Mouse (Mus musculus) forebrain, embryonic 13.5 days (tissue): ENCODE results near the gene Mdn1. TPM values are rescaled to one million over a fixed set of nuclear protein-coding genes. Genes with fewer than 3 reads are reported as not detected.

ENCODE experiments used
- ATAC-seq: fragments of 200-750 bp; cut with Nextera tagmentation; 2 replicates; pipeline ENCODE4 v1.8.0; 2017
- H3K27ac ChIP-seq: fragments of 300-500 bp; sonication (generic); 2 replicates; pipeline ENCODE4 v1.5.1; 2015; ENCODE audit warnings: inconsistent platforms, mild to moderate bottlenecking, moderate library complexity
- H3K27me3 ChIP-seq: fragments of 300-500 bp; sonication (generic); 2 replicates; pipeline ENCODE4 v1.6.1; 2015; ENCODE audit warnings: mild to moderate bottlenecking, inconsistent platforms
- H3K36me3 ChIP-seq: fragments of 300-500 bp; sonication (generic); 2 replicates; pipeline ENCODE4 v1.6.1; 2015; ENCODE audit warnings: mild to moderate bottlenecking, inconsistent platforms; ENCODE audit not compliant: poor library complexity, severe bottlenecking
- H3K4me1 ChIP-seq: fragments of 300-500 bp; sonication (generic); 2 replicates; pipeline ENCODE4 v1.6.1; 2015; ENCODE audit warnings: inconsistent platforms
- H3K4me2 ChIP-seq: fragments of 300-500 bp; sonication (generic); 2 replicates; pipeline ENCODE4 v1.6.1; 2015; ENCODE audit warnings: inconsistent platforms, mild to moderate bottlenecking, moderate library complexity
- H3K4me3 ChIP-seq: fragments of 300-500 bp; sonication (generic); 2 replicates; pipeline ENCODE4 v1.5.1; 2015; ENCODE audit warnings: mild to moderate bottlenecking, inconsistent platforms
- H3K9ac ChIP-seq: fragments of 300-500 bp; sonication (generic); 2 replicates; pipeline ENCODE4 v1.6.1; 2015; ENCODE audit warnings: mild to moderate bottlenecking, inconsistent platforms
- H3K9me3 ChIP-seq: fragments of 300-500 bp; sonication (generic); replicated peaks from 2 replicates; pipeline ENCODE4 v1.6.1; 2016; ENCODE audit warnings: inconsistent platforms
- WGBS: fragments of 180-500 bp; shearing (Covaris S2); methylation state at CpG from one replicate; pipeline ENCODE4 v1.1.7; 2015; 5-methylcytosine and 5-hydroxymethylcytosine counted together
- polyA plus RNA-seq: library from polyadenylated mRNA; unstranded; fragments of >200 nt; fragmentation: Nextera tagmentation; extraction: Ambion mirVana; gene quantifications from 2 replicates; pipeline ENCODE4 v1.2.1, GENCODE M21; 2015

Mdn1 gene
- polyA plus RNA-seq, 1 experiment from 2014 or later, result 15.8 TPM

DNA sequence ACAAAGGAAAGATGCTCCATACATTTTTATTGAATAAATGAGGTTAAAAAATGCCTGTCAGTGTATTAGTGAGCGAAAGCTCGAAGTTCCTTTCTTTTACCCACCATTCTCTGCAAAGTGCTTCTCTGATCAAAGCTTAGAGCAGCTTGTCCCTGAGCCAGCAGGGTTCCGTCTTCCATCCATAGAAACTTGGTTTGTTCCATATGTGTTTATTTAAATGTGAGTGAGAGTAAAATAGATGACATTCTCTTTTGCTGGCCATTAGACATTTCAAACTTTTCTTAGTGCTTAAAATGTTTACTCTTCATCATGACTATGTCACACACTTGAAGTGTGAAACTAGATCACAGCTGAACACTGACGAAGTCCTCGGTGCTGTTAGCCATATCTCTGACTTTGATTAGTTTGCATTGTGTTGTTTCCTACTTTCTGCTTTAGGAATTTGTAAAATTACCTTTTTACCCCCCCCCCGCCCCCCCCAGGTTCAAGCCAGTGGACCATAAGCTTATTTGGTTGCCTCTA is 26.2 kb downstream of the Mdn1 start:
- Histone ChIP-seq H3K4me2 (no peak overlapping the region), H3K36me3 (peaks cover 69% of the 10 kb centered on the region), H3K27me3 (no peaks in the 10 kb centered on the region)

DNA sequence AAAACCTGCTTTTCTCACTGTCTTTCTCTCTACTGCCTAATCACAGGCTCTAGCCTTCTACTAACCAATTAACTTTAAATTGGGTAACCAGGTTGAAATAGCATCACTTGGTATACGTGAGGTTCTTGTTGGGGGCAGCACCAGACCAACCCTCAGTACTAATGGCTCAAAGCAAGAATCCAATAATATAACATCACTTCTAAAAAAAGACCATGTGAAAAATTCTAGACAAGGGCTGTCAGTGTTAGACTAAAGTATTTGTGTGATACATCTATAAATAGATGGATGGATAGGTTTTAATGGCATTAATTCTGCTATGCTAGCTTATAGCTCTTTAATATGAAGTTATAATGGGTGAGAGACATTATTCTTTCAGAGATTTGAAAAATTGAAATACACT is 60.8 kb downstream of the Mdn1 start:
- peaks cover 87% of the 10 kb centered on the region for H3K36me3 ChIP-seq
- H3K9me3 ChIP-seq, result no peaks in the 10 kb centered on the region
- H3K4me2 ChIP-seq, result no peak overlapping the region
- no peak overlapping the region for H3K27ac ChIP-seq
- no peaks in the 10 kb centered on the region for H3K27me3 ChIP-seq
- no peak for ATAC-seq
- H3K4me1 ChIP-seq, result no peaks in the 10 kb centered on the region
- WGBS, result 93% methylated on average over 1 of the region's 1 CpGs
- H3K4me3 ChIP-seq, result no peak overlapping the region
- H3K9ac ChIP-seq, result no peak overlapping the region

More for the DNA sequence above, 26.2 kb downstream of the Mdn1 start:
- ATAC-seq, result no peak
- H3K9ac ChIP-seq, result no peak overlapping the region
- H3K4me1 ChIP-seq, result no peaks in the 10 kb centered on the region
- WGBS, result 81% methylated on average over 6 of the region's 6 CpGs
- no peaks in the 10 kb centered on the region for H3K9me3 ChIP-seq
- no peak overlapping the region for H3K4me3 ChIP-seq
- H3K27ac ChIP-seq, result no peak overlapping the region

DNA sequence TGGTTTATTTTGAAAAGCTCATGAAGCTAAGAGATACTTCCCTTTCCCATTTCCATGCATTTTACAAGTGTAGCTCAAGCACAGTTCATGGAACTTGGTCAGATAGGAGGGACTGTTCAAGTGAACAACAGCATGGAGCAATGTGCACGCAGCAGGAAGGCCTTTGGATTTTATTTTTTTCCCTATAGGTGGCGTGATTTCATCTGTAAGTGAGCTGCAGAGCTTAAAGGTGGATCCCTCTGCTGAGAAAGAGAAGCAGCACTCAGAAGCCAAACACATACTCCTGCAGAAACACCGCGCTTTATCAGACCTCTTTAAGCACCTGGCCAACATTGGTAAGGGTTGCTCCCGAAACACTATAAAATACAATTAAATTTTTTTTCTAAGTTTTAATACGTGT is 88.5 kb downstream of the Mdn1 start:
- H3K36me3 ChIP-seq, result peaks cover 93% of the 10 kb centered on the region
- no peaks in the 10 kb centered on the region for H3K4me1 ChIP-seq
- no peak overlapping the region for H3K27ac ChIP-seq
- 87% methylated on average over 6 of the region's 6 CpGs for WGBS
- no peaks in the 10 kb centered on the region for H3K27me3 ChIP-seq
- no peak overlapping the region for H3K9ac ChIP-seq
- H3K4me2 ChIP-seq, result no peak overlapping the region
- H3K4me3 ChIP-seq, result no peak overlapping the region
- H3K9me3 ChIP-seq, result no peaks in the 10 kb centered on the region
- no peak for ATAC-seq

DNA sequence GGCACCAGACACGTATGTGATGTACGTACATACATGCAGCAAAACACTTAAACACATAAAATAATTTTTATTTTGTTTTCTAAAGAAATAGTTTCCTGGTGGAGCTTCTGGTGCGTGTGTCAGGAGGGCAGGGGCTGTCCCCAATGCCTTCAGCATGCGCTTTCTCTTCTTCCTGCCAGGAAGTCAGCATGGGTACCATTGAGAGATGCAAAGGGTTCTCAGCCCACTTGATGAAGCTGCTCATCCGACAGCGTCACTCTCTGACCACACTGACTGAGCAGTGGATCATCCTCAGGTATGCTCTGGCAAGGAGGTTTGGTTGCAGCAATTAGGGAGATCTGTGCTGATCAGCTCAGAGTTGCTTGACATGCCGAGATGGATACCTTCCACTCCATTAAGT is 91.5 kb downstream of the Mdn1 start:
- no peaks in the 10 kb centered on the region for H3K4me1 ChIP-seq
- H3K9ac ChIP-seq, result no peak overlapping the region
- no peaks in the 10 kb centered on the region for H3K9me3 ChIP-seq
- H3K27me3 ChIP-seq, result no peaks in the 10 kb centered on the region
- H3K4me2 ChIP-seq, result no peak overlapping the region
- peaks cover 97% of the 10 kb centered on the region for H3K36me3 ChIP-seq
- 95% methylated on average over 7 of the region's 7 CpGs for WGBS
- ATAC-seq, result no peak
- H3K4me3 ChIP-seq, result no peak overlapping the region
- no peak overlapping the region for H3K27ac ChIP-seq

DNA sequence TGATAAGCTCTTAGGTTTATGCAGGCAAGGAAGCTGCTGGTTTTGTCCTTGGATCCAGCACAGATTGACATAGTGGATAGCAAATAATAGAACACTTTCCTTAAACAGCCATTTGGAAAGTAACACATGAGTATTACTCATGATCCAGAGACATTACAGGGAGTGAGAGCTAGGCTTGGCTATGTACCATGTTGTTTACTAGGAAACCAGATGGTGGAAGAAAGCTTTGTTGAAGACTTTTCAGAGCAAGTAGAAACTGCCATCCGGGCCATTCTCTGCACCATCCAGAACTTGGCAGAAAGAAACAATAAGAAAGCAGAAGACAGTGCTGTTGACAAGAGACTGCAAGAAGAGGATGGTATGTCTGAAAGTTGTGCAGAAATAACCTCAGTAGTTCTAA is 93.8 kb downstream of the Mdn1 start:
- Histone ChIP-seq H3K36me3 (peaks cover 89% of the 10 kb centered on the region), H3K4me2 (no peak overlapping the region), H3K4me1 (no peaks in the 10 kb centered on the region), H3K27ac (no peak overlapping the region), H3K27me3 (no peaks in the 10 kb centered on the region), H3K9ac (no peak overlapping the region), H3K9me3 (no peaks in the 10 kb centered on the region), H3K4me3 (no peak overlapping the region)
- 97% methylated on average over 1 of the region's 1 CpGs for WGBS
- ATAC-seq, result no peak

DNA sequence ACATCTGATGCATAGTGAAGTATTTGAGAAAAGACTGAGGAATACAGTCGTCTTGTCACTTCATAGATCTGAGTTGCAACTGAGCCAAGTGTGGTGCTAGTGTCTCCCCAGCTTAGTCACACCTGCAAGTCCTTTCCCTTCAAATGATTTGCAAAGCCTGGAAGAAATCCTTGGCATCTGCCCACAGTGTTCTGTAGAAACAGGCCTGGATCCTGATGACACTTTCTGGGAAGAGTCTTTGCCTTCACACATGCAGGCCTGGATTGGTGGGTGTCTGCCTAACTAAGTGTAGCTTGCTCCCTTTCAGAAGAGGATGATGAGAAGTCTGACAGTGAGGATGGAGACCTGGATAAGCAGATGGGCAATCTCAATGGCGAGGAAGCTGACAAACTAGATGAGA is 100.5 kb downstream of the Mdn1 start:
- no peak overlapping the region for H3K9ac ChIP-seq
- H3K4me2 ChIP-seq, result no peak overlapping the region
- no peaks in the 10 kb centered on the region for H3K9me3 ChIP-seq
- no peaks in the 10 kb centered on the region for H3K27me3 ChIP-seq
- WGBS, result 98% methylated on average over 2 of the region's 2 CpGs
- no peak overlapping the region for H3K27ac ChIP-seq
- H3K4me3 ChIP-seq, result no peak overlapping the region
- ATAC-seq, result no peak
- H3K4me1 ChIP-seq, result no peaks in the 10 kb centered on the region
- peaks cover 80% of the 10 kb centered on the region for H3K36me3 ChIP-seq

DNA sequence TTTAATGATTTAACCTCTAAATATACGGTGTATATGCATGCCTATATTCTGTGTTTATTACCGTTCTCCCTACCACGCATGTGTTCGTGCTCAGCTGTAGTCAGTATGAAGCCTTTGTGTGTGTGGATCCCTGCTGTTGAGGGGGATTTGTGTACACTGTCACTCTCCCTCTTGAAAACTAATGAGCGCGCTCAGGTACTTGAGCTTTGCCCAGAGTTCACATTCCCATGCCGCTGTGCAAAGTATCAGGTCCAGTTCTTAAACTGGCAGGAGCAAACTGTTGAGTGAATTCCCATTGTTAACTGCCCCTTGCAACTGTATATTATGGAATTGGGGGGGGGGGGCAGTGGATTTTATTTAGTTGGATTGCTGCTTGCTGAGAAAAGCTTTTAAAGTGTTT is 110.6 kb downstream of the Mdn1 start:
- peaks cover 71% of the 10 kb centered on the region for H3K36me3 ChIP-seq
- H3K9me3 ChIP-seq, result no peaks in the 10 kb centered on the region
- no peaks in the 10 kb centered on the region for H3K27me3 ChIP-seq
- no peak for ATAC-seq
- H3K9ac ChIP-seq, result no peak overlapping the region
- H3K4me3 ChIP-seq, result no peak overlapping the region
- H3K27ac ChIP-seq, result no peak overlapping the region
- WGBS, result 68% methylated on average over 7 of the region's 7 CpGs
- no peaks in the 10 kb centered on the region for H3K4me1 ChIP-seq
- no peak overlapping the region for H3K4me2 ChIP-seq

DNA sequence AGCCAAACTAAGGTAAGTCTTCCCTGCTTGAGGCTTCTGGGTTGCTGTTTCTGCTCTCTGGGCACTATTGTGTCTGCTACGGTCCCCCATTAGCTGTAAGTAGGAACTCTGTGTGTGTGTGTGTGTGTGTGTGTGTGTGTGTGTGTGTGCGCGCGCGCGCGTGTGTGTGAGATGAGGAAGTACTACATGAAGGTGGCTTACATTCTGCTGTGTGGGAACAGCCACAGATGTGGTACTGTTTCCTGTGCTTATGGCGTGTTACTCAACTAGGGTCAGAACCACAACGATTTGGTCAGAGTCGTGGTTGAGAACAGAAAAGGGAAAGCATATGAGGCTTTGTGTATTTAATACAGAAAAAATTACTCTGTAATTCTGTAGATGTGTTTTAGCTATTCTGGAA is 111.1 kb downstream of the Mdn1 start:
- no peak overlapping the region for H3K27ac ChIP-seq
- H3K9ac ChIP-seq, result no peak overlapping the region
- no peak for ATAC-seq
- H3K27me3 ChIP-seq, result no peaks in the 10 kb centered on the region
- no peaks in the 10 kb centered on the region for H3K4me1 ChIP-seq
- H3K9me3 ChIP-seq, result no peaks in the 10 kb centered on the region
- WGBS, result 93% methylated on average over 10 of the region's 10 CpGs
- H3K4me3 ChIP-seq, result no peak overlapping the region
- H3K36me3 ChIP-seq, result peaks cover 71% of the 10 kb centered on the region
- no peak overlapping the region for H3K4me2 ChIP-seq

DNA sequence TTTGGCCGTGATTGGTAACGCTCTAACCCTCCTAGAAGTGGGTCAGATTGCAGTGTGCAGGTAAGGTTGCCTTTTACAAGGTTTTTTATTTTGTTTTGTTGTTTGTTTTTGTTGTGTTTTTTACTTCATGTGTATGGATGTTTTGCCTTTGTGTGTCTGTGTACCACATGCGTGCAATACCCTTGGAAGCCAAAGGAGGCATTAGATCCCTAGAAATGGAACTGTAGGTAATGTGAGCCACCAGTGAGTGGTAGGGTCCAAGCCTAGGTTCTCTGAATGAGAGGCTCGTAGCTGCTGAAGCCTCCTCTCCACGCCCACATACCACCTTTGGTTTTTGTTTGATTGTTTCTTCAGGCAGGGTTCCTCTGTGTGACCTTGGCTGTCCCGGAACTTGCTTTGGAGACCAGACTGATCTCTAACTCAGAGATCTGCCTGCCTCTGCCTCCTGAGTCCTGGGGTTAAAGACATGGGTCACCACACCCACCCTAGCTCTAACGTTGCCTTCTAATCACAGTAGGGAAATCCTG is 113.4 kb downstream of the Mdn1 start:
- no peak overlapping the region for H3K4me2 ChIP-seq
- 97% methylated on average over 7 of the region's 7 CpGs for WGBS
- H3K36me3 ChIP-seq, result peaks cover 70% of the 10 kb centered on the region
- no peak for ATAC-seq
- no peak overlapping the region for H3K27ac ChIP-seq
- H3K9ac ChIP-seq, result no peak overlapping the region
- no peaks in the 10 kb centered on the region for H3K9me3 ChIP-seq
- no peaks in the 10 kb centered on the region for H3K27me3 ChIP-seq
- no peak overlapping the region for H3K4me3 ChIP-seq
- no peaks in the 10 kb centered on the region for H3K4me1 ChIP-seq

DNA sequence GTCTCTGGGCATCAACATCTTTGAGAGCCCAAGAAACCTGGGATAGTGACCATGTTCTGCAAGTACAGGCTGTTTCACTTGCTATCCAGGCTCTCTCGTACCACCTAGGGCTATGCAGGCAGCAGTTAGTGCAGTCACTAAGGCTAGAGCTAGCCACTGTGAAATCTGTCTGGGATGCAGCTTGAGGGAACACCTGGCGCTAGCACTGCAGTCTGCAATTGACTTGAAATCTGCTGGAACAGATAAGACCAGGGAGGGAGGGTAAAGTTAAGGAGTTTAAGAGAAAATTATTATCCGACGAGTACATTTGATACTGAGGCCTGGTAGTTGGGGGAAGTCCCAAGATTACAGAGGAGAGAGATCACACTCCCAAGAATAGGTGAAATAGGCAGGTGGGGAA is 123.1 kb downstream of the Mdn1 start:
- ATAC-seq, result no peak
- peaks cover 26% of the 10 kb centered on the region for H3K36me3 ChIP-seq
- 96% methylated on average over 4 of the region's 4 CpGs for WGBS

DNA sequence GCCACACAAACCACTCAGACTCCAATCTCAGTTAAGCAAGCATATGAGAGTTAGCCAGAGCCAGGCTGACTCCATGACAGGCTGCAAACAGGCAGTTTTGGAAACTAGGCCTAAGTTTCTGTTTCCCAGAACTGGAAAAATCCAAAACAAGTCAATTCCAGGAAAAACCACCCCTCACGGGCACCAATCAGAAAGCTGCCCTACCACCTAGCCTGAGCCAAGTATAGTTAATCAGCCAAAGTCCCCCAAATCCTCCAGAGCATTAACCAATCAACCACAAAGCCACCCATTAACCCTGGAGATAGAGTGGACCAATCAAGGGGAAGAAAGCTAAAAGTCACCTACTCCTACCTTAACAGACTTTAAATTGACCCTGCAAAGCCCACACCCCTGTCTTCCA is 130.2 kb downstream of the Mdn1 start:
- WGBS, result 96% methylated on average over 1 of the region's 1 CpGs
- Histone ChIP-seq H3K27me3 (no peaks in the 10 kb centered on the region), H3K4me3 (no peak overlapping the region), H3K27ac (no peak overlapping the region), H3K4me1 (no peaks in the 10 kb centered on the region), H3K4me2 (no peak overlapping the region), H3K9ac (no peak overlapping the region), H3K36me3 (0 out of 2 replicates have a peak, but pooled peaks cover 4% of the 10 kb centered on the region), H3K9me3 (no peaks in the 10 kb centered on the region)
- ATAC-seq, result no peak

More for the DNA sequence above, 123.1 kb downstream of the Mdn1 start:
- H3K9ac ChIP-seq, result no peak overlapping the region
- H3K27ac ChIP-seq, result no peak overlapping the region
- H3K27me3 ChIP-seq, result no peaks in the 10 kb centered on the region
- H3K4me2 ChIP-seq, result no peak overlapping the region
- H3K4me1 ChIP-seq, result no peaks in the 10 kb centered on the region
- no peaks in the 10 kb centered on the region for H3K9me3 ChIP-seq
- no peak overlapping the region for H3K4me3 ChIP-seq

DNA sequence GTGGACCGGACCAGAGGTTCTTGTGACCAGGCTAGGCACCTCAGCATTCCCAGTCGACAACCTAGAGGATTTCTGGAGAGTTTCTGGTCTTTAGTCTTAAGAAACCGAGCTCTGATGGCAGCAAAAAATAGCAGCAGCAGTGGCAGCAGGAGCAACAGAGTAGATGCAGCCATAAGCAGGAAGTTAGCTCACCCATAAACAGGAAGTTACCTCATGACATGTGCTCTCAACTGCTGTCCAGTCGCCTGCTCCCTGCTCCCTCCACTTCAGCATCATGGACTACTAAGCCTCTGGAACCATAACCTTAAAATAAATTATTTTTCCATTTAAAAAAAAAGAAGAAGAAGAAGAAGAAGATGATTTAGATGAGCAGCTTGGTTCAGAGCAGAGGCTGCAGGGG is 132.1 kb downstream of the Mdn1 start:
- Histone ChIP-seq H3K27ac (no peak overlapping the region), H3K36me3 (0 out of 2 replicates have a peak, but pooled peaks cover 4% of the 10 kb centered on the region), H3K4me1 (no peaks in the 10 kb centered on the region), H3K4me3 (no peak overlapping the region), H3K9ac (no peak overlapping the region), H3K4me2 (no peak overlapping the region), H3K9me3 (no peaks in the 10 kb centered on the region), H3K27me3 (no peaks in the 10 kb centered on the region)
- WGBS, result 87% methylated on average over 4 of the region's 4 CpGs
- ATAC-seq, result no peak

DNA sequence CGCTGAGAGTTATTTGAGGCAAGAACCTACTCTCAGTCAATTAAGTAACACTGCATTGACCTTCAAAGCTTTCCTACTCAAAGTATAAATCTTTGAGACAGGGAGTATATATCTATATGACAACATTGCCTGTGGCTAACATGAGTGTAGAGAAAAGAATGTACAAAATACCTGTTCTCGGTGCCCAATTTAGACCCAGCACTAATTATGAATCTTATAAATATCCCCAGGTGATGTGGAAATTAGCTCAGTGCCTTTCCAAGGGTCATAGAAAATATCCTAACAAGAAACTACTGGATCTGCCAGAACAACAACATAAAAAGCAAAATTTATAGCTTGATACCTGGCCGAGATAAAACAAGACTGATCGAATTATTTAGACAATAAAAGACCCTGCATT is 142.1 kb downstream of the Mdn1 start:
- WGBS, result 97% methylated on average over 4 of the region's 4 CpGs

More for the DNA sequence above, 142.1 kb downstream of the Mdn1 start:
- Histone ChIP-seq H3K4me1 (peaks cover 9% of the 10 kb centered on the region), H3K9me3 (no peaks in the 10 kb centered on the region), H3K4me2 (no peak overlapping the region), H3K36me3 (no peaks in the 10 kb centered on the region), H3K27ac (no peak overlapping the region), H3K27me3 (no peaks in the 10 kb centered on the region), H3K9ac (no peak overlapping the region), H3K4me3 (no peak overlapping the region)
- ATAC-seq, result no peak
